Mouse (Mus musculus) monocyte, adult 2 months (primary cell): ENCODE results near the gene Slc38a6.

Experiments used
- DNase-seq, 2 experiments: peaks; one replicate each; pipeline ENCODE4 v3.0.0; 2022; ENCODE audit warnings: low spot score in 2 of 2, low read depth in 1 of 2

Slc38a6 gene

GRCm38 (mm10) chr12:73286287-73287092 lies at the start of gene Slc38a6, which contains the start of gene Trmt5:
Slc38a6 (plus strand) TSS chr12:73286779.
Trmt5 (minus strand) TSS chr12:73286710.
- DNase-seq, result peak; percentile 88

- no peak for DNase-seq
Observed at GRCm38 (mm10) chr12:73241960-73242359, 44.6 kb upstream of the Slc38a6 start.

GRCm38 (mm10) chr12:73245687-73246086 lies 40.9 kb upstream of the Slc38a6 start:
- DNase-seq, result no peak

GRCm38 (mm10) chr12:73255006-73255405 lies 31.6 kb upstream of the Slc38a6 start:
- no peak for DNase-seq

GRCm38 (mm10) chr12:73259269-73259668 lies 27.3 kb upstream of the Slc38a6 start:
- no peak for DNase-seq

- no peak for DNase-seq
Observed at GRCm38 (mm10) chr12:73260339-73260738, 26.2 kb upstream of the Slc38a6 start.

- no peak for DNase-seq
Observed at GRCm38 (mm10) chr12:73265381-73265978, 21.1 kb upstream of the Slc38a6 start.

GRCm38 (mm10) chr12:73266597-73266996 lies 20.0 kb upstream of the Slc38a6 start:
- no peak for DNase-seq

GRCm38 (mm10) chr12:73268497-73268896 lies 18.1 kb upstream of the Slc38a6 start:
- no peak for DNase-seq

GRCm38 (mm10) chr12:73269531-73269930 lies 17.0 kb upstream of the Slc38a6 start:
- no peak for DNase-seq

GRCm38 (mm10) chr12:73269933-73270332 lies 16.6 kb upstream of the Slc38a6 start:
- no peak for DNase-seq

GRCm38 (mm10) chr12:73274921-73275320 lies 11.7 kb upstream of the Slc38a6 start:
- no peak for DNase-seq

- no peak for DNase-seq
Observed at GRCm38 (mm10) chr12:73287609-73288008, 1.0 kb downstream of the Slc38a6 start.

- no peak for DNase-seq
Observed at GRCm38 (mm10) chr12:73288626-73289025, 2.0 kb downstream of the Slc38a6 start.

GRCm38 (mm10) chr12:73294884-73295283 lies 8.3 kb downstream of the Slc38a6 start:
- DNase-seq, result no peak

GRCm38 (mm10) chr12:73295505-73296140 lies 9.0 kb downstream of the Slc38a6 start:
- no peak for DNase-seq

- no peak for DNase-seq
Observed at GRCm38 (mm10) chr12:73298621-73299020, 12.0 kb downstream of the Slc38a6 start.

GRCm38 (mm10) chr12:73300531-73300930 lies 14.0 kb downstream of the Slc38a6 start:
- DNase-seq, result no peak

GRCm38 (mm10) chr12:73304636-73305035 lies 18.1 kb downstream of the Slc38a6 start:
- no peak for DNase-seq

GRCm38 (mm10) chr12:73307750-73308149 lies 21.2 kb downstream of the Slc38a6 start:
- DNase-seq, result no peak

- DNase-seq, result no peak
Observed at GRCm38 (mm10) chr12:73308711-73309110, 22.1 kb downstream of the Slc38a6 start.
